Mouse (Mus musculus) myocyte (in vitro differentiated cells): ENCODE data around the gene Plscr3. TPM values are rescaled to one million over a fixed set of nuclear protein-coding genes. Genes with fewer than 3 reads are reported as not detected.

Experiments
- H3K27me3 ChIP-seq: one replicate; pipeline ENCODE4 v1.6.1; 2011; ENCODE audit not compliant: control insufficient read depth, insufficient read depth, insufficient read length
- H3K36me3 ChIP-seq: one replicate; pipeline ENCODE4 v1.6.1; 2011; ENCODE audit not compliant: control insufficient read depth, insufficient read depth
- H3K4me2 ChIP-seq: one replicate; pipeline ENCODE4 v1.6.1; 2011; ENCODE audit warnings: low read depth, control low read depth
- H3K4me3 ChIP-seq: one replicate; pipeline ENCODE4 v1.5.1; 2011; ENCODE audit warnings: mild to moderate bottlenecking, control low read depth, moderate library complexity
- H3K79me2 ChIP-seq: one replicate; pipeline ENCODE4 v1.6.1; 2011; ENCODE audit not compliant: control insufficient read depth, insufficient read depth
- H3ac ChIP-seq: one replicate; pipeline ENCODE4 v1.6.1; 2011; ENCODE audit not compliant: control insufficient read depth, insufficient read length
- CEBPB ChIP-seq: IDR thresholded peaks from 2 replicates; pipeline ENCODE4 v1.6.1; 2011; ENCODE audit warnings: mild to moderate bottlenecking, moderate library complexity; ENCODE audit not compliant: poor library complexity, insufficient read depth, severe bottlenecking
- E2F4 ChIP-seq: IDR thresholded peaks from one replicate; pipeline ENCODE4 v1.6.1; 2011; ENCODE audit warnings: mild to moderate bottlenecking, control low read depth, moderate library complexity; ENCODE audit not compliant: insufficient read depth
- MAX ChIP-seq: IDR thresholded peaks from one replicate; pipeline ENCODE4 v1.6.1; 2011; ENCODE audit warnings: low read depth, mild to moderate bottlenecking, control low read depth
- MYOD1 ChIP-seq, 3 experiments: IDR thresholded peaks; one replicate each; pipeline ENCODE4 v1.6.1; 2011; ENCODE audit warnings: control low read depth in 2 of 3, low read depth in 2 of 3, mild to moderate bottlenecking in 2 of 3, moderate library complexity in 1 of 3; ENCODE audit not compliant: insufficient read length in 2 of 3, control insufficient read depth in 1 of 3
- MYOG ChIP-seq, 3 experiments: IDR thresholded peaks; one replicate each; pipeline ENCODE4 v1.6.1; 2011; ENCODE audit warnings: control low read depth in 2 of 3, low read depth in 2 of 3, mild to moderate bottlenecking in 2 of 3; ENCODE audit not compliant: insufficient read length in 2 of 3, control insufficient read depth in 1 of 3, insufficient read depth in 1 of 3
- POLR2A ChIP-seq: IDR thresholded peaks from one replicate; pipeline ENCODE4 v1.6.1; 2011; ENCODE audit warnings: low read depth, mild to moderate bottlenecking, control low read depth, moderate library complexity; ENCODE audit not compliant: insufficient read length
- POLR2AphosphoS2 ChIP-seq: IDR thresholded peaks from one replicate; pipeline ENCODE4 v1.6.1; 2011; ENCODE audit warnings: low read depth, control low read depth; ENCODE audit not compliant: insufficient read length
- REST ChIP-seq: IDR thresholded peaks from one replicate; pipeline ENCODE4 v1.6.1; 2011; ENCODE audit warnings: mild to moderate bottlenecking, control low read depth, moderate library complexity; ENCODE audit not compliant: insufficient read depth, insufficient read length
- SRF ChIP-seq: IDR thresholded peaks from one replicate; pipeline ENCODE4 v1.6.1; 2011; ENCODE audit warnings: low read depth; ENCODE audit not compliant: control insufficient read depth, insufficient read length
- TCF12 ChIP-seq: IDR thresholded peaks from one replicate; pipeline ENCODE4 v1.6.1; 2011; ENCODE audit warnings: mild to moderate bottlenecking, control low read depth; ENCODE audit not compliant: poor library complexity, insufficient read depth, severe bottlenecking
- TCF3 ChIP-seq: IDR thresholded peaks from one replicate; pipeline ENCODE4 v1.6.1; 2011; ENCODE audit warnings: low read depth, control low read depth; ENCODE audit not compliant: insufficient read length
- USF1 ChIP-seq: IDR thresholded peaks from one replicate; pipeline ENCODE4 v1.6.1; 2011; ENCODE audit warnings: low read depth, mild to moderate bottlenecking, control low read depth, moderate library complexity
- polyA plus RNA-seq: library from polyadenylated mRNA; unstranded; fragments of >200 nt; fragmentation: generic; extraction: Trizol; gene quantifications from one replicate; pipeline ENCODE4 v1.2.1, GENCODE M21; 2012; ENCODE audit warnings: missing spikeins

Plscr3 gene
- polyA plus RNA-seq, 1 experiment, result 91.9 TPM

DNA sequence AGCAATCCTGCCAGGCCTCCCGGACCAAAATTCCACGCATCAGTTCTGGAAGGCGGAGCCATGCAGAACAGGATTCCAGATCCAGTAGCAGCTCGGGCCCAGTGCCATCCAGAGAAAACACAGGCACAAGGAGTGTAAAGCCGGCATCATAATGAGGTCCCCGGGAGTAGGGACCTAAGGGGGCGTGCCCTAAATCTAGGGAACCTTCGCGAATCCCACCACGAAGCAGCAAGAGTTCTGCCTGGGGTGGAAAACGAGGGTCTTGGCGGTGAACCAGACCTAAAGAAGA is 41.6 kb upstream of the Plscr3 start:
- Histone ChIP-seq H3K4me3 (no peak overlapping the region), H3ac (no peak overlapping the region), H3K4me2 (no peak overlapping the region), H3K27me3 (no peaks in the 10 kb centered on the region), H3K36me3 (no peaks in the 10 kb centered on the region), H3K79me2 (no peaks in the 10 kb centered on the region)
- no peak for TF ChIP-seq SRF
- no peak for TF ChIP-seq POLR2A
- TF ChIP-seq MYOG (IDR thresholded peaks at IDR 0.05; ENCODE audit: control insufficient read depth in 1 of 3, insufficient read depth in 1 of 3, insufficient read length in 2 of 3, low read depth in 2 of 3), result no peak
- TF ChIP-seq POLR2AphosphoS2, result no peak
- TF ChIP-seq E2F4, result no peak
- no peak for TF ChIP-seq TCF3

DNA sequence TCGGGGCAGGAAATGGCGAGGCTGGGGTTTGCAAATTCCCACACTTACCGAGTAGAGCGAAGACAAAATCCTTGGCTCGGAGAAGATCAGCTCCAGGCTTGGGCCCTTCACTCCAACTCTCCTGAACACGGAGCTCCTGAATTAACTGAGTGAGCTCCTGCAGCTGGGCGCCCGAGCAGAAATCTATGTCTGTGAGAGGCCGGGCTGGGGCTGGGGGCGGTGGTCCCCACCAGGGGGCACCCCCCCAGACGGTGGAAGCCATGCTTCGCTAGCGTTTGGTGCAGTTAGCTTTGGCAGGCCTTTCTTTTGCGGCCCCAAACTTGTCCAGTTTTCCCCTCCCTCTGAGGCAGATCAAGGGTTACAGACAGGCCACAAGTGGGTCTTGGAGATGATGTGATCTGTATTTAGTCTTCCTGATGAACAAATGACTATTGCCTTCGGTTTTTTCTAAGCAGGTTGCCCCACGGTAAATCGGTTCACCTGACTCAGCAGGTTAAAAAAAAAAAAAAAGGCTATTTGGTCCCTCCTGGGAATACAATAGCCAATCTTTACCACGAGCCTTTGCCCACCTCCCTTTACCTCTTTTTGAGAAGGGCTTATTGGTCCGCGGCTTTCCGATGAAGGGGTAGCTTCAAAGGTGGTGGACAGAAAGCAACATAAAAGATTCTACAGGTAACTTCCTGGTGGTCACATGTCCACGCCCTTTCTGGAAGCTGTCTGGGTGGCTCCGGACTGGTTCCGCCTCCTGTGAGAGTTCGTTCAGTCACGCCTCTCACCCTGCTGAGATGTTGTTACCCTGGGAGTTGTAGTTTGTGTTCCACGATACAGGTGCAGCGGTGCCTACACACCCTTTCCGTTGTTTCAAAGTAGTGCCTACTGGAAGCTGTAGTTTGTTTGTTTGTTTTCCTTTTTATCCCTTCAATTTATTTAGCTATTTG is 40.9 kb upstream of the Plscr3 start, which contains the start of gene Tmem102:
TSS of gene Tmem102 (minus strand) at position 653 of the 938 bp plus-strand sequence.
- H3K27me3 ChIP-seq, result no peaks in the 10 kb centered on the region
- no peak for TF ChIP-seq REST
- no peaks in the 10 kb centered on the region for H3K79me2 ChIP-seq
- no peak within 1 kb of the TSS for H3K4me2 ChIP-seq
- H3K4me3 ChIP-seq, result no peak within 1 kb of the TSS
- H3ac ChIP-seq, result no peak within 1 kb of the TSS
- no peaks in the 10 kb centered on the region for H3K36me3 ChIP-seq

DNA sequence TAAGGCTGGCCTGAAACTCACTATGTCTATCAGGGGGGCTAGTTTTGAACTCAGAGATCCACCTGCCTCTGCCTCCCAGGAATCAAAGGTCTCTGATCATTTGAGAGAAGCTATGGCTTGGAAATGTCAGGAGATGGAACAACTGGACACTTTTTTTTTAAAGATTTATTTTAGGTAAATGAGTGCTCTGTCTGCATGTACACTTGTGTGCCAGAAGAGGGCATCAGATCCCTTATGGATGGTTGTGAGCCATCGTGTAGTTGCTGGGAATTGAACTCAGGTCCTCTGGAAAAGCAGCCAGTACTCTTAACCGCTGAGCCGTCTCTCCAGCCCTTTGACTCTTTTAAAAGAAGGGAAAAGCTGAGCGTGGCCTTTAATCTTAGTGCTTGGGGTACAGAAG is 39.8 kb upstream of the Plscr3 start:
- Histone ChIP-seq H3K27me3 (no peaks in the 10 kb centered on the region), H3K79me2 (no peaks in the 10 kb centered on the region), H3ac (no peak overlapping the region), H3K4me2 (no peak overlapping the region), H3K36me3 (no peaks in the 10 kb centered on the region), H3K4me3 (no peak overlapping the region)
- TF ChIP-seq MYOG (IDR thresholded peaks at IDR 0.05; ENCODE audit: control insufficient read depth in 1 of 3, insufficient read depth in 1 of 3, insufficient read length in 2 of 3, low read depth in 2 of 3) (no peak), POLR2A (no peak), E2F4 (no peak), CEBPB (no peak), REST (no peak), MAX (no peak), SRF (no peak), USF1 (no peak)

DNA sequence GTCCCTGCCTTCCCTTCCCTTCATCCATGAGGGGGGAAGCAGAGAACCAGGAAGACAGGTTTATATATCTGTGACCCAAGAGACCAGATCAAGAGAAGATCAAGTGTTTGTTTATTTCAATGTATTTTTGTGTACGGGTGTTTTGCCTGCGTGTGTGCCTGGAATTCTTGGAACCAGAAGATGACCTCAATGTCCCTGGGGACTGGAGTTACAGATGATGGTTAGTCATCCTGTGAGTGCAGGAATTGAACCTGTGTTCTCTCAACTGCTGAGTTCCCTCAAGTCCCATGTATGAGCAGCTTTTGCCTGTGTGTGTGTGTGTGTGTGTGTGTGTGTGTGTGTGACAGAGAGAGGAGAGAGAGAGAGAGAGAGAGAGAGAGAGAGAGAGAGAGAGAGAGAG is 38.5 kb upstream of the Plscr3 start:
- no peak overlapping the region for H3ac ChIP-seq
- H3K4me3 ChIP-seq, result no peak overlapping the region
- H3K79me2 ChIP-seq, result no peaks in the 10 kb centered on the region
- H3K4me2 ChIP-seq, result no peak overlapping the region
- no peak for TF ChIP-seq TCF12
- no peak for TF ChIP-seq SRF
- no peak for TF ChIP-seq REST
- no peak for TF ChIP-seq CEBPB
- TF ChIP-seq MYOD1 (IDR thresholded peaks at IDR 0.05; ENCODE audit: control insufficient read depth in 1 of 3, insufficient read length in 2 of 3, low read depth in 2 of 3), result no peak
- TF ChIP-seq MYOG (IDR thresholded peaks at IDR 0.05; ENCODE audit: control insufficient read depth in 1 of 3, insufficient read depth in 1 of 3, insufficient read length in 2 of 3, low read depth in 2 of 3), result no peak
- no peak for TF ChIP-seq E2F4
- TF ChIP-seq POLR2AphosphoS2, result no peak
- no peaks in the 10 kb centered on the region for H3K36me3 ChIP-seq
- no peaks in the 10 kb centered on the region for H3K27me3 ChIP-seq

DNA sequence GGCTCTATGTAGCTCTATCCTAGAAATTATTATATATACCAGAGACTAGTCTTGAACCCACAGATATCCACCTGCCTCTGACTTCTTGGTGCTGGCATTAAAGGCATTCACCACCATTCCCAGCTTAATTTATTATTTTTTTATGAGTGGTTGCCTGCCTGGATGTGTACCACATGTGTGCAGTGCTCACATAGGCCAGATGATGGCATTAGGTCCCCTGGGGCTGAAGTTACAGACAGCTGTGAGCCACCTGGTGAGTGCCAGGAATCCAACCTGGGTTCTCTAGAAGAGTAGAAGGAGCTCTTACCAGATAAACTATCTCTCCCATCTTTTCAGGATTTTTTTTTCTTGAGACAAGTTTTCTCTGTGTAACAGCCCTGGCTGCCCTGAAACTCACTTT is 35.9 kb upstream of the Plscr3 start:
- TF ChIP-seq SRF, result no peak
- TF ChIP-seq POLR2A, result no peak
- no peak for TF ChIP-seq REST
- no peak for TF ChIP-seq MAX
- no peak for TF ChIP-seq USF1
- TF ChIP-seq MYOG (IDR thresholded peaks at IDR 0.05; ENCODE audit: control insufficient read depth in 1 of 3, insufficient read depth in 1 of 3, insufficient read length in 2 of 3, low read depth in 2 of 3), result no peak
- no peak for TF ChIP-seq TCF3
- no peak for TF ChIP-seq MYOD1 (IDR thresholded peaks at IDR 0.05; ENCODE audit: control insufficient read depth in 1 of 3, insufficient read length in 2 of 3, low read depth in 2 of 3)
- no peak for TF ChIP-seq TCF12
- TF ChIP-seq E2F4, result no peak
- no peak for TF ChIP-seq CEBPB
- TF ChIP-seq POLR2AphosphoS2, result no peak
- Histone ChIP-seq H3K36me3 (no peaks in the 10 kb centered on the region), H3K4me3 (no peak overlapping the region), H3K79me2 (no peaks in the 10 kb centered on the region), H3K4me2 (no peak overlapping the region), H3ac (no peak overlapping the region), H3K27me3 (no peaks in the 10 kb centered on the region)
